Mouse (Mus musculus) common myeloid progenitor, adult 5-6 weeks (primary cell): ENCODE results near the gene Thtpa. TPM values are rescaled to one million over a fixed set of nuclear protein-coding genes. Genes with fewer than 3 reads are reported as not detected.

Experiments
- ATAC-seq: replicated peaks from 2 replicates; pipeline ENCODE4 v1.8.0; 2016; ENCODE audit warnings: low read depth, mild to moderate bottlenecking, moderate TSS enrichment, inconsistent platforms; ENCODE audit not compliant: poor library complexity, severe bottlenecking
- total RNA-seq: library from RNA; stranded (forward); fragments of 200-1000, 187-1606 nt; gene quantifications from 2 replicates; pipeline ENCODE4 v1.2.3, GENCODE M21; 2017

Gene Thtpa
- total RNA-seq, 1 experiment from 2014 or later, result 12.9 TPM

- no peak for ATAC-seq
Measured at GRCm38 (mm10) chr14:55104365-55104764, 9.8 kb downstream of the Thtpa start.

DNA sequence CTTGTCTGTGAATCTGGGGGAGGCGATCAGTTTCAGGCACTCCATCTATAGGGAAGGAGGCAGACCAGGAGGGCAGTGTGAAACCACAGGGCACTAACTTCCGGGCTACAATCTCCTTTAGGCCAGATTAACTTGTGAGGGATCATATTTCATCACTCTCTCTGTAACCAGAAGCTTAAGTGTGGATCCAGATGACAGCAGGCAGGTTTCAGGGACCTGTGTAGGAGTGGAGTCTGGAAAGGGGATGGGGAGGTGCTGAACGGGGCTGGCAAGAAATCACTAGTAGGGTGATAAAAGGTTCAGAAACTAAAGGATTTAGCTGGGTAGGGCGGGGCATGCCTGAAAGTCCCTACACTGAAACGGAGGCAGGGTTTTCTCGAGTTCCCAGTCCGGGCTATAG, 10.8 kb downstream of the Thtpa start:
- ATAC-seq, result 0 out of 2 replicates have a peak, but pooled peaks have one; percentile 2

DNA sequence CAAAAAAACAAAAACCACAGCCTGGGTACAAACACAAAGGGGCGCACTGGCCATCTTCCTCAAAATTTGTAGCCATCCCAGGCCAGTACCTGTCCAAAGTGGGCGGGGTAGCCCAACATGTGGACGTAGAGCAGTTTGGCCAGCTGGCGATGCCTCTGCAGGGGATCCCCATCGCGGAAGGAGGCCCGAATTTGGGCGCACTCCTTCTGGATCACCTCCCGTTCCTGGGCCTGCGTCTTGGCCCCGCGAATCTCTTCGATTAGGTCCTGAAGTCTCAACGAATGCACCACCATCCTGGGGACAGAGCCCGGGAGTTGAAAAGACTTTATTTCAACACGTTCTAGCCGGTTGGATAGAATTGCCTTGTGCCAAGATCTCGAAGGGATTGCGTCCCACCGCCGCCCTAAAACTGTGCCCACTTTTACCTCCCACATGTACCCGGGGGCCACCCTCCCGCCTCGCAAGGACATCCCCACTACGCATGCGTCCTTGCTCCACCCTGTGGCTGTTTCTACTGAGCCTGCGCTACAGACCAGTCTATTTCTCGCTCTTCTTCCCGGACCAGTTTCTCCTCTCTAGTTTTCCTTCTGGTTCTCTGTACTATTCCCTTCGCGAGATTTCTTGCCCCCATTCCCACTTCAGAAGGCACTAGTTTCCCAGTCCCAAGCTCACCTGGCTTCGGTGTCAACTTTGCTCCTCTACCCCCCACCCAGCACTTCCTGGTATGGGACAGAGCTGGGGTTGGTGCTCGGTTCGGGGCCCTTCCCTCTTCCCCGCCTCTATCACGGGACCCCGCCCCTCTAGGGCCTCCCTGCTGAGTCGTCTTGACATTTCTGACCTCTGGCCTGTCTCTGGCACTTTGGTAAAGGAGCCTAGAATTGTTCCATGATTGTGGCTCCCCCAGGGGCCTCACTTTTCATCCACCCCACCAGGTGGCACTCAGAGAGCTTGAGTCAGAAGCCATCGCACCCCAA, 11.5 kb downstream of the Thtpa start, which contains the start of gene Ap1g2:
TSS of gene Ap1g2 (minus strand) at position 758 of the 974 bp plus-strand sequence.
- ATAC-seq, result peak; percentile 87

DNA sequence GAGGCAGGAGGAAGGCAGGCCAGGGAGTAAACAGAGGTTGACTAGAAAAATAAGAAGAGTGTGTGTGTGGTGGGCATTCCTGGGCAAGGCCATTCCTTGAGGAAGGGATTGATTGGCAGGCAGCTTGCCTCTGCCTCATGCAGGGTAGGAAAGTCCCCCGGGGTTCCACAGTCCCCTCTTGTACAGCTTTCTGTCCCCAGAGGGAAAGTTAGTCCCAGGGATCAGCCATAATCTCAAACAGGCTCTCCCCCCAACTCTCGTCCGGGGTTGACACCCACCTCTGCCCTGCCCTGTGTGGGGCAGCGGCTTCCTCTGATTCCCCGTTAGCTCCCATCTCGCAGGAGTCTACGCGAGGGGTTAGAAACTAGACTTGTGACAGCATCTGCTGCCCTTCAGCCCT, 12.4 kb downstream of the Thtpa start:
- no peak for ATAC-seq

GRCm38 (mm10) chr14:55108202-55108870, 13.8 kb downstream of the Thtpa start:
- ATAC-seq, result no peak

DNA sequence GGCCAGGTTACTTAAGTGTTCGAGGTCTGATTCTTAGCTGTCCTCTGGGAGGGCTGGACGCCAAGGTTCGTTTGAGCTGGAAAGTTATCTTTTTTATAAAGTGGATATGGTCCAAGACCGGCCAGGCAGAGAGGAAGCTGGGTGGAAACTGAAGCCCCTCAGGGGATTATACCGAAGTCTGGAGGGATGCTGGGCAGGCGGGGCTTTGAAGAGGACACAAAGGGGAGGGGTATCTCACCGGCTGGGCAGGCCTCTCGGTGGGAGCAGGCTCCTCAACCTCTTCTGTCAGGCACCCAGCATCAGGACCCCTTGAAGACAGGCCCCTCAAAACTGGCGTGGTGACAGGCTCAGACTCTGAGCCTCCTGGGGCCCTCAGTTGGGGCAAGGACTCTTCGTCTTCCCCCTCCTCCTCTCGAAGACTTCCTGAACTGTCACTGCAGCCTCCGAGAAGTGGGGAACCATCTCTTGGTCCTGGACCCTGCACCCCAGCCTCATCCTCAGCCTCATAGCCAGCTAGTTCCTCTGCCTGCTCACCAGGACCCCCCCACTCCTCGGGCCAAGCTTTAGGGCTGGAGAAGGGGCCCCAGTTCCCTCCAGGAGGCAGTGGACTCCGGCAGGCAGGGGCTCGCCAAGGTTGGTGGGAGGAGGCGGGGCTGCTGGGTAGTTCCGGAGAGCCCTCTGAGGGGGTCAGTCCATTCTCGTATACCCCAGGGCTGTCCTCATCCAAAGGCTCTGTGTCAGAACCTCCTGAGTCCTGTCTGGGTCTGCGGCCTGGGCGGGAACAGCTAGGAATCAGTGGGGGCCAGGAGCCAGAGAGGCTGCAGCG, 14.7 kb downstream of the Thtpa start:
- no peak for ATAC-seq

DNA sequence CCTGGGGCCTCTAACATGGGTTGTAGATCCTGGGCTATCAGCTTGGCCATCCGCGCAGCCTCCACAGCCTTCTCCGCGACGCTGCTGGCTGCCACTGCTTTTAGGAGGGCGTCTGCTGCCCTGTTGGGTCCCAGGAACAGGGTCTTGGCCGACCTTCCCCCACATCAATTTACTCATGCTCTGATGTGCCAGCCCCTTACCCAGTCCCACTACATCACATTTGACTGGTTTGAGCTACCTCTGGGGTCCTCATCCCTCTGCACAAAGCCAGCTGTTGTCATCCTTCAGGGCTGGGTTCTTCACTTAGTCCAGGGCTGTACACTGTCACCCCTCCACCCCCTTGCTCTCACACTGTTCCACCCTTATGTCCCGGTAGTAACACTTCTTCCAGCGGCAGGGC, 15.5 kb downstream of the Thtpa start:
- no peak for ATAC-seq

- no peak for ATAC-seq
Measured at GRCm38 (mm10) chr14:55111720-55112119, 17.1 kb downstream of the Thtpa start.

DNA sequence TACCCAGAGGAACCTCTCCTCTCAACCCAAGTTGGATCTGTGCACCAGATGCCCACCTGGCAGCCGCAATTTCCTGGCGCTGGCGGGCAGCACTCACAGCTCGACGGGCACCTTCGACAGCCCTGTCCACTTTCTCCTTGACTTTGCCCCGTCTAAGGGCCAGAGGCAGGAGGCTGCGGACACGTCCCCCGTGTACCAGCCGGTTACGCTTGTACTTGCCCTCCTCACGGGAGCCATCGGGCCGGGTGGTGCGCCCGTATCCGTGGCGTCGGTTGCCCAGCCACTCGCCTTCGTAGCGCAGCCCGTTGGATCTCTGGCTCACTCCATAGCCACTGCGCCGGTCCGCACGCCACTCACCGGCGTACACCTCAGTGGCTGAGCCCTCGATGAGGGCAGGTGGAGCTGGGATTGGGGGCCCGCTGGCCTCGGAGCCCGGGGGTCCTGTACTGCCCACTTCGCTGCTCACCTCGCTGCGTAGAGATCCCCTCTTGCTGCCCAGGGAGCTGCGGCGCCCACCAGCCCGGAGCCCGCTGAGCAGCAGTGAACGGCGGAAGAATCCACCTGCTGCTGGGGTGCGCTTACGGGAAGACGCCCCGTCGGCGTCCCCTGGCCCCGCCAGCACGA, 18.9 kb downstream of the Thtpa start:
- ATAC-seq, result no peak

DNA sequence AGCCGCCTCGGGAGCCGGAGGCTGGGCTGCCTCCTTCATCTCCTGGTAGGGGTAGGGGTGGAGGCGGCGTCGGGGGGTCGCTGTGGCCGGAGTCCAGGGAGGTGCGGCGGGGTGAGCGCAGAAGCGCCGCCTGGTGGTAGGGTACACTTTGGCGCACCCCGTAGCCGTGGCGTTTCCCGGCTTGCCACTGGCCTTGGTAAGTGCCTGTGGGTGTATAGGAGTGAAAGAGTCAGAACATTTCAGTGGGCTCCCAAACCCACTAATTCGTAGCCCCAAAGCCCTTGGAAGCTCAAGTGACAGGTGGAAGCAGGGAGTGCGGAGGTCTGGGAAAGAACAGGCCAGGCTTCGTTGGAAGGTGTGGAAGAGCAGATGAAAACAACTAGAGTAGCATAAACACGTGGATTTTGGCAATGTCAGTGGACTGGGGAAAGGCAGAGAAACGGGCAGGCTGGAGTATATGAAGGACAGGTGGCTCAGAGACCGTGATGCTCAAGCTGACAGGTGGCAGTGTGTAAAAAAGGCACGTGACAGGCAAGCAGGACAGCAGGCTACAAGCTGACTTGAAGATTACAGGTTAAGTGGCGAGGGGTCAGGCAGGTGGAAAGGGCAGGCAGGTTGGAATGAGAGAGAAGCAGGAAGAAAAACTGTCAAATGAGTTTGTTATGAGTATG, 19.5 kb downstream of the Thtpa start:
- peak; percentile 26; the same call in 1 of the 2 replicates for ATAC-seq

- ATAC-seq, result peak; percentile 36
Measured at GRCm38 (mm10) chr14:55114759-55115701, 20.4 kb downstream of the Thtpa start.

- no peak for ATAC-seq
Measured at GRCm38 (mm10) chr14:55115846-55116245, 21.3 kb downstream of the Thtpa start.

DNA sequence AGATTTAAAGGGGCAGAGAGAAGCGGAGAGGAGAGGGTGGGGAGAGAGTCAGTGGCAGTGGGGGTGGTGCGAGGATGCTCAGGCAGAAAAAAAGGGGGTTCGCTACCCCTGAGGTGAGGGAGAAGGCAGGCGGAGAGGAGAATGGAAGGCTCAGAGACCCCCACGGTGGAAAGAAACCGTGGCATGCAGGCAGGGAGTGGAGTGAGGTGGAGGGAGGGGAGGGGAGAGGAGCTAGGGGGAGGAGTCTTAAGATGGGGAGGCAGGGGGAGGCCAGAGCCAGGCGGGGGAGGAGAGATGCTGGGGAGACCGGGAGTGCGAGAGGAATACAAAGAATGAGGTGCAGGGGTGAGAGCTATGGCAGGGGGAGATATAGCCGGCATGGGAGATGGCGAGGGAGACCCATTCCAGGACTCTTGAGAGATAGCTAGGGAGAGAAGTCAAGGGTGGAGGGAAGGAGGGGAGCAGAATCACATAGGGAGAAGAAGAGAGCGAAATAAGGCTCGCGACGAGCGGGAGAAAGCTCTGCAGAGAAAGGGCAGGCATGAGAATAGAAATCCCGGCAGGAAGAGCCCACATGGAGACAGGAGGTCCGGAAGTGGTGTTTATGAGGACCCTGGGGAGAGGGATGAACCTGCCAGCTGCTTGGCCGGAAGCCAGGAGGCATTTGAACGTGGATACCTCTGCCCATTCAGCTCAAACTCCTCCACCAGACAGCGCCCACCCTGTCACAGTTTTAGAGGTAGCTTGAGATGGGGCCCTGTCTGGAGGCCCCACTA, 22.0 kb downstream of the Thtpa start, which contains the start of gene Jph4:
TSS of gene Jph4 (minus strand) at position 511 of the 776 bp plus-strand sequence.
- ATAC-seq, result no peak

GRCm38 (mm10) chr14:55118852-55119251, 24.3 kb downstream of the Thtpa start:
- ATAC-seq, result no peak

DNA sequence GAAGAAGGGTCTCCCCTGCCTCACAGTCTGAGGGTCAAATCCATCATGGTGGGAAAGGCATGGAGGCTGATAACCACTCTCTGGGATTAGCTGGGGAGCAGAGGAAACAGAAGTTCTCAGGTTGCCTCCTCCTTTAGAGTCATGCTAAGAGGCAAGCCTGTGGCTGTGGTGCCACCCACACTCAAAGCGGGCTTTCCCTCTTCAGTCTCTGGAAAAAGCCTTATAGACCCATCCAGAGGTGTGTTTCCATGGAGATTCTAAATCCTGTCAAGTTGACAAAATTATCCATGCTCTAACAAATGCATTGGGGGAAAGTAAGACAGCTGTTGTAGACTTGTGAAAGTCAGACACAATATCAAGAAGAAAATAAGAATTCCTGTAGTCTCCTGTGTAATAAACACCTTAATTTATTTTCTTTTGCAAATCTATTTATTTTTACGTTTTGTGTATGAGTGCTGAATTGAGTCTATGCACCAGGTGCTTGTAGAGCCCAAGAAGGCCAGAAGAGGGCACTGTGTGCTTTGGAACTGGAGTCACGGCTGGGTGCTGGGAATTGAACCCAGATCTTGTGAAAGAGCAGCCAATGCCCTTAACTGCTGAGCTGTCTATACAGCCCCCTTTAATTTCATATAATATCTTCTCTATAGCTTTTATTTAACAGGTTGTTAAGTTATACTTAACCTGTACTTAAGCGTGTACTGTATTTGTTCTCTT, 25.0 kb downstream of the Thtpa start:
- no peak for ATAC-seq

GRCm38 (mm10) chr14:55121947-55122346, 27.4 kb downstream of the Thtpa start:
- ATAC-seq, result peak; percentile 90

GRCm38 (mm10) chr14:55122359-55122758, 27.8 kb downstream of the Thtpa start:
- no peak for ATAC-seq
